Mouse (Mus musculus) lung, postnatal 4 days (tissue): ENCODE measurements around the gene Amigo3.

Source experiments
- DNase-seq, 2 experiments: peaks; one replicate each; pipeline ENCODE4 v3.0.0; 2021

The Amigo3 gene

GRCm38 (mm10) chr9:108053665-108054225 is 786 bp downstream of the Amigo3 start:
- no peak for DNase-seq

- DNase-seq: no peak
Observed at GRCm38 (mm10) chr9:108054331-108055040, 1.5 kb downstream of the Amigo3 start.

- DNase-seq: no peak
Observed at GRCm38 (mm10) chr9:108055061-108055460, 2.1 kb downstream of the Amigo3 start.

- peak in 1 of 2 experiments; percentile 14 for DNase-seq
Observed at GRCm38 (mm10) chr9:108055661-108056237, 2.8 kb downstream of the Amigo3 start.

- peak in 1 of 2 experiments; percentile 20 for DNase-seq
Observed at GRCm38 (mm10) chr9:108056361-108057261, 3.7 kb downstream of the Amigo3 start.

- DNase-seq: peak in 1 of 2 experiments; percentile 16
Observed at GRCm38 (mm10) chr9:108057262-108057562, 4.3 kb downstream of the Amigo3 start.

- peak in 1 of 2 experiments; percentile 18 for DNase-seq
Observed at GRCm38 (mm10) chr9:108058291-108058690, 5.3 kb downstream of the Amigo3 start.

- DNase-seq: no peak
Observed at GRCm38 (mm10) chr9:108062142-108062541, 9.2 kb downstream of the Amigo3 start.

GRCm38 (mm10) chr9:108063361-108063760 is 10.4 kb downstream of the Amigo3 start:
- no peak for DNase-seq

- DNase-seq: peak in 1 of 2 experiments; percentile 69
Observed at GRCm38 (mm10) chr9:108065491-108066011, 12.6 kb downstream of the Amigo3 start.

GRCm38 (mm10) chr9:108067199-108067598 is 14.2 kb downstream of the Amigo3 start:
- DNase-seq: no peak

- peak; percentile 68 to 87 for DNase-seq
Observed at GRCm38 (mm10) chr9:108067900-108068299, 14.9 kb downstream of the Amigo3 start.

- DNase-seq: no peak
Observed at GRCm38 (mm10) chr9:108069007-108069406, 16.0 kb downstream of the Amigo3 start.

GRCm38 (mm10) chr9:108069529-108069928 is 16.6 kb downstream of the Amigo3 start:
- no peak for DNase-seq

GRCm38 (mm10) chr9:108071801-108072200 is 18.8 kb downstream of the Amigo3 start:
- no peak for DNase-seq

GRCm38 (mm10) chr9:108072481-108072924 is 19.5 kb downstream of the Amigo3 start:
- DNase-seq: no peak

GRCm38 (mm10) chr9:108073141-108073930 is 20.4 kb downstream of the Amigo3 start:
- DNase-seq: no peak

- no peak for DNase-seq
Observed at GRCm38 (mm10) chr9:108080168-108080567, 27.2 kb downstream of the Amigo3 start, which contains the start of gene Mst1. Mst1 (plus strand) TSS chr9:108080436.

GRCm38 (mm10) chr9:108082549-108082948 is 29.6 kb downstream of the Amigo3 start:
- no peak for DNase-seq

- no peak for DNase-seq
Observed at GRCm38 (mm10) chr9:108082988-108083431, 30.1 kb downstream of the Amigo3 start, which contains the start of gene Rnf123. Rnf123 (minus strand) TSS chr9:108083346.

GRCm38 (mm10) chr9:108083561-108083960 is 30.6 kb downstream of the Amigo3 start:
- no peak for DNase-seq

GRCm38 (mm10) chr9:108085261-108085660 is 32.3 kb downstream of the Amigo3 start:
- DNase-seq: no peak
